Mouse (Mus musculus) brain, embryonic 14.5 days (tissue): ENCODE results near the gene Sesn1.

ENCODE experiments used
- CTCF ChIP-seq: fragments of 200-500 bp; IDR thresholded peaks from 2 replicates; pipeline ENCODE4 v1.5.1; 2012; ENCODE audit warnings: inconsistent platforms, mild to moderate bottlenecking, moderate library complexity, borderline replicate concordance; ENCODE audit not compliant: insufficient read depth, insufficient read length; ENCODE audit errors: extremely low read depth
- POLR2A ChIP-seq: fragments of 200-500 bp; IDR thresholded peaks from 2 replicates; pipeline ENCODE4 v1.6.1; 2012; ENCODE audit warnings: mild to moderate bottlenecking, inconsistent platforms, borderline replicate concordance; ENCODE audit not compliant: poor library complexity, insufficient read depth, insufficient read length, severe bottlenecking; ENCODE audit errors: extremely low read depth

DNA sequence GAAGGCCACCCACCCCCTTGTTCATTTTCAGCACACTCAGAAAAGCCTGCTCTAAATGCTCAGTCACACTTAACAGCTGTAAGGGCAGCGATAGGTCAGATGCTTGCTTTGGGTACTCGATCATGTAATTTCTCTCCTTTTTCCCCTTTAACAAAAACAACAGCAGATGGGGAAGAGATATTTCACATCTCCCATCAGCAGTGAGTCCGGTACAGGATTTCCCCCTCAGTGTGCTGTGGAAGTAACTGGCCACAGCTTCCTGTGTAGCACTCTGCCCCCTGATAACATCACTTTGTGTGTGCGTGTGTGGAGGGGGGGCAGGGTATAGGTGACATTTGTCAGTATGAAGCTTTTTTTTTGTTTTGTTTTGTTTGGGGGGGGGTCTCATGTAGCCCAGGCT lies 127.4 kb downstream of the Sesn1 start:
- TF ChIP-seq POLR2A (no peak), CTCF (no peak)
